Mouse (Mus musculus) lung, postnatal 25 days (tissue): ENCODE results near the gene Asgr2.
A peak's percentile ranks its signal among the peaks of the same experiment; 100 is the strongest.
"Not testable (repeated sequence)": the region's sequence is repeated elsewhere in the genome, so short reads cannot be mapped to it uniquely, and the experiment has no call there.

ENCODE experiments used
- DNase-seq: peaks from one replicate; pipeline ENCODE4 v3.0.0; 2022; ENCODE audit warnings: low spot score

Asgr2 gene

GRCm38 (mm10) chr11:70084563-70084962 is 7.9 kb upstream of the Asgr2 start:
- DNase-seq = peak; percentile 16

- DNase-seq = no peak
These were observed 5.0 kb downstream of the Asgr2 start for GRCm38 (mm10) chr11:70097396-70097795.

- DNase-seq = no peak
These were observed 6.7 kb downstream of the Asgr2 start for GRCm38 (mm10) chr11:70099102-70099501.

DNA sequence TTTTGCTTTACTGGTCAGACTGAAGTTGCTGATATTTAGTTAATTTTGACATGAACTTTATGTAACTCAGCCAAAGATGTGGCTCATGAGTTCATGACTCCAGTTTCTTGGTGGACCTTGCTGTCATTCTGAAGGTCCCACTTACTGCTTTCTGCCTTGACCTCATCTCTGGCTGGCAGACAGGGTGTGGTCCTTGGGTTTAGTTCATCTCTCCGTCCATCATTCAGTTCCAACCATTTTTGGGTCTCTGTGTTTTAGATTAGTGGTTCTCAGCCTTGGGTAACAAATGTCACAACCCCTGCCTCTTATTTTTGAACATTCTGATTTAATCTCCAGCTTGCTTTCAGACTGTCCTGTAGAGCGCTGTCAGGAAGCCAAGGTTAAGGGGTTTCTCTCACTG is 7.4 kb downstream of the Asgr2 start:
- no peak for DNase-seq

DNA sequence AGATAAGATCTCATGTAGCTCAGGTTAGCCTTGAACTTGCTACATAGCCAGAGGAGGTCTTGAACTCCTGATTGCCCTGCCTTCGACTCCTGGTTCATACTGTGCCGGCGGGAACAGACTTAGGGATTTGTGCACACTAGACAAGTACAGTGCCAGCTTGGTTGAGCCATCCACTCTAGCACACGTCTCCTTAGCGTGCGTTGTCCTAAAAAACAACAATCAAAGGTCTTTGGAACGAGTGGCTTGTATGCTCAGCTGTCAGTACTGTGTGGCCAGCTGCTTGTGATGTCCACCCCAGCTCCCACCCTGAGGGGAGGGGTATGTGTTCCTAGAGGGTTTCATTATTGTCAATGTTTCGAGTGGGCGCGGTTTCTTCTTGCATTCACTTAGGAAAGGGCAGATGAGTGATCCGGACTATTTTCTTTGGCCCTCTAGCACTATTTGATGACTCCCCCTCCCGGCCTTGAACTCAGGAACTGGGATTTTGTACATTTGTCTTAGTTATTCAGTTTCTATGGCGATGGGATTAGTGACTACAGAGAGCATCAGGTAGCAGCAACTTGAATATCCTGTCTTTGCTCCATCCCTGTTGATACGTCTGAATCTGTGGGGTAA is 11.4 kb downstream of the Asgr2 start:
- no peak for DNase-seq

DNA sequence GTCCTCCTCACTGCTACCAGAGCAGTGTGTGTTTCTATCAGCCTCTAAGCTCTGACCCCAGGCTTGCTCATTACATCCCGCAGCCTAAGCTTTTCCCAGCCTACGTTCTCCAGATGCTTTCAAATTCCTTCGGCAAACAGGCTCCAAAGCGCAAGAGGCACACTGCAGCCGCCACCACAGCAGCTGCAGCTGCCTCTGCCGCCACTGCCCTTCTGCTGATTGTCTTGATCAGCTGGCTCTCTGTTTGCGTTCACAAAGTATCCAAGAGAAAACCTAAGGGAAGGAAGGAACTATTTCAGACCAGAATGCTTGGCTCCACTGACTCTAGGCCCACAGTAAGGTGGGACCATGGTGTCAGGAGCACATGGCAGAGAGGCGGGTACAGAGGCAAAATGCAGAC is 14.6 kb downstream of the Asgr2 start:
- no peak for DNase-seq

DNA sequence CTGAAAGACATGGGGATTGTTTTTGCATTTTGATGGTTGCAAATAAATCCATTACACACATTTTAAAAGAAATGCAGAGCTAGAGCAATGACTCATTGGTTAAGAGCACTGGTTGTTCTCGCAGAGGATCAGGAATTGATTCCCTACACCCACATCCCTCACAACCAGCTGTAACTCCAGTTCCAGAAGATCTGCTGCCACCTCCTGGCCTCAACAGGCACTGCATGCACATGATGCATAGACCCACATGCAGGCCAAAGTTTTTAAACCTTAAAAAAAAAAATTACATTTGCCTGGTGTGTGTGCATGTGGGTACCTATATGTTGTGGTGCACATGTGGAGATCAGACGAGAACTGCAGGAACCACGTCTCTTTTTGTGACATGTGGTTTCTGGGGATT is 17.7 kb downstream of the Asgr2 start:
- DNase-seq = peak; percentile 16

GRCm38 (mm10) chr11:70114562-70114961 is 22.1 kb downstream of the Asgr2 start:
- peak; percentile 12 for DNase-seq

GRCm38 (mm10) chr11:70115901-70116300 is 23.5 kb downstream of the Asgr2 start:
- DNase-seq = no peak

DNA sequence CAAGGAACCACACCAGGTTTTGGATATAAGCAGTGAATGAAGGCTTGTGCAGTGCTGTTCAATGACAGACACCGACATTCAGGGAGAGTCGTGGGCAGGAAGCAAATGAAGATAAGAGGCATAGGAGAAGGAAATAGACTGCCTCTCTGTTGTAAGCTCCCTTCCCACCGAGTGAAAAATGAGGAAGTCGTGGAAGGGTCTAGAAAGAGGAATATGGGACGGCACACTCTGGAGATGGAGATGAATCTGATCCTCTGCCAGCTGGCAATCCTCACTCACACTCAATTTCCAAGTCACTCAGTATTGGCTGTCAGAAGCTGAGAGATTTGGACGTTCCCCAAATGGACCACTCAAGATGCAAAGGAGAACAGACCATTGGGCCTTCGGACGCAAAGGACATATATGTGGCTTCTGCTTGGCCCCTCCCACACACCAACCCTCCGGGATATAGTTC is 37.5 kb downstream of the Asgr2 start, which contains the start of gene Mgl2:
TSS of gene Mgl2 (plus strand) at position 404 of the 454 bp plus-strand sequence.
- DNase-seq = peak; percentile 17

DNA sequence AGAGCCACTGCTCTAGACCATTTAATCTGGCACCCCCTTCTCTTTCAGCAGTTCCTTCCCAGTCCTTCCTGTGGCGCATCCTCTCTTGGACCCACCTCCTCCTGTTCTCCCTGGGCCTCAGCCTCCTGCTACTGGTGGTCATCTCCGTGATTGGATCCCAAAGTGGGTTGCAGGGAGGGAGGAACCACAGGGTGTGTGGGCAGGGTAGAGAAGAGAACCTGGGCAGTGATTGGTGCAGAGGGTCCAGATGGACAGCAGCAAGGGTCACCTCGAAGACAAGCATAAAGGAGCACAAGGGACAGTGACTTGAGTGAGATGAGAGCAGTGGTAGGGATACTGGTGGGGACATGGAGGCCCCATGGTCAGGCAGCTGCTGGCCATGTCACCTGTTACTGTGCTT is 42.6 kb downstream of the Asgr2 start:
- not testable (repeated sequence) for DNase-seq

DNA sequence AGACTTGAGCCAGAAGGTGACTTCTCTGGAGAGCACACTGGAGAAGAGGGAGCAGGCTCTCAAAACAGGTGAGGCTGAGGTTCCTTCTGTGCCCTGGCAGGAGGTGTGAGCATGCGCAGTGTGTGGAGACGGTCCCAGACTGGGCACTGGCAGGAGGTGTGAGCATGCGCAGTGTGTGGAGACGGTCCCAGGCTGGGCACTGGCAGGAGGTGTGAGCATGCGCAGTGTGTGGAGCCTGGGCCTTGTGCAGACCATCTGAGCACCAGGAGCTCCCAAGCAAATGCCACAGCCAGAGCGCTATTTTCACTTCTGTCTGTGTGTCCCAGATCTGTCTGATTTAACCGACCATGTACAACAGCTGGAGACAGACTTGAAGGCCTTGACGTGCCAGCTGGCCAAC is 43.5 kb downstream of the Asgr2 start:
- DNase-seq = not testable (repeated sequence)

- no peak for DNase-seq
These were observed 46.7 kb downstream of the Asgr2 start for GRCm38 (mm10) chr11:70139171-70139570.

- no peak for DNase-seq
These were observed 58.6 kb downstream of the Asgr2 start for GRCm38 (mm10) chr11:70151072-70151471.
